Mouse (Mus musculus): ENCODE results near the gene Ube2d3. TPM values are rescaled to one million over a fixed set of nuclear protein-coding genes. Genes with fewer than 3 reads are reported as not detected.
A peak's percentile ranks its signal among the peaks of the same experiment; 100 is the strongest.

Ube2d3 gene
- total RNA-seq (2021) = 100 to 1,000 TPM; 227 to 231 TPM

DNA sequence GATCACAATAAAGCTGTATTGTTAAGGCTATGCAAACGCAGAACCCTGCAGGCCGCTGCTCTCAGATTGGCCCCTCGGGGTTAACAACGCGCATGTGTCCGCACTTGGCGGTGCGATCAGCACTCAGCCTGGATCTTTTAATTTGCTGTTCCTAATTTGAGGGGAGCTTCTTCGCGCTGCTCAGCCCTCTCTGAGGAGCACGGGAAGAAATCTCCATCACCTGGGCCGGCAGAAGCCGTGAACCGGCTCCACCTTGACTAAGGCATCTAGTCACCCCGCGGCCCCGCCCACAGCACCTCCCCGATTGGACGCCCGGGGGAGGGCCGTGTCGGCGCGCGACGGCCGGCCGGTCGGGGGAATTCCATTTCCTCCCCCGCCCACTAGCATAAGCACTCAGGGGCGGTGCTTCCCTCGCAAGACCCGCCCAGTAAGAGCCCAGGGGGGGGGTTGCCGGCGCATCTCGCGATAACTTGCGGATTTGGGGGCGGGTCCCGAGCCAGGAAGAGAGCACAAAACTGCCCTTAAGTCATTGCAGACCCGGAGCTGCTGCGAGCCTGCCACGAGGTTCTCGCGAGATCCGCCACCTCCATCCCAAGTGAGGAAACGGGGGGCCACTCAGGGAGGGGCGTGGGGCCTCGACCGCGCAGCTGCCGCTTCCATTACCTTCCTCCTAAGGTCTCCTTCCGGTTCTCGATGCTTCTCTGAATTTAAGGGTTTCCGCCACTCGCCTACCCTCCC is at the start of gene Ube2d3:
Ube2d3 (plus strand) TSS at position 392 of the 738 bp plus-strand sequence.
- intact Hi-C loops (cut with DNase I) = loop anchor here (2.0 to 10.0 kb wide), 2 partner anchors 15 to 277 kb away; partner anchors contain the start of gene Cisd2
- DNase-seq (ENCODE audit: low spot score in 2 of 2) = peak; percentile 99

GRCm38 (mm10) chr3:135393186-135393585 is 44.8 kb upstream of the Ube2d3 start:
- intact Hi-C loops (cut with DNase I) = no loop called here
- no peak for DNase-seq (ENCODE audit: low spot score in 2 of 2)

DNA sequence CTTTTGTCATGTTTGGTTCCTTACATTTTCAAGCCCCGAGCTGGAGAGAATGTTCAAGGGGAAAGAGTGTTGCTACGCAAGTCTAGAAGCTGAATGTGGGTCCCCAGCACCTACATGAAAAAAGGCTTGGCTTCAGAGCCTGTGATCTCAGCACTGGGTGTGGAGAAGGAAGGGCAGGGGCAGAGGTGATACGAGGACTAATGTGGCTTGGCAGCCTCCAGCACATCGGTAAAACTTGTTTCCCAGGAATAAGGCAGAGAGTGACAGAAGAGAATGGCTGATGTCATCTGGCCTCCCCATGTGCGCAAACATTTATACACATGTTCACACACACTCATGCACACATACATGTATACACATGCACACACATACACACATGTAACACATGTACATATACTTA is 42.9 kb upstream of the Ube2d3 start:
- DNase-seq (ENCODE audit: low spot score in 2 of 2) = no peak
- intact Hi-C loops (cut with DNase I) = no loop called here

DNA sequence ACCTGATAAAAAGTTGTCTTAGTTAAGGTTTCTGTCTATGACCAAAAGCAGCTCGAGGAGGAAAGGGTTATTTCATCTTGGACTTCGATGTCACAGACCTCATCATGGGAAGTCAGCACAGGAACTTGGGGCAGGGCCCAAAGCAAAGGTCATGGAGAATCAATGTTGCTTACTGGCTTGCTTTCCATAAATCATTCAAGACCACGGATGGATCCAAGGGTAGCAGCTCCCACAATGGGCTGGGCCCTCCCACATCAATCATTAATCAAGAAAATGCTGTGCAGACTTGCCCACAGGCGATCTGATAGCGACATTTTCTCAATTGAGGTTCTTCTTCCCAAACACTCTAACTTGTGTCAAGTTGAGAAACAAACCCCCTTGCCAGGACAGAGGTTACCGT is 41.9 kb upstream of the Ube2d3 start:
- intact Hi-C loops (cut with DNase I) = no loop called here

GRCm38 (mm10) chr3:135397112-135397511 is 40.8 kb upstream of the Ube2d3 start:
- DNase-seq (ENCODE audit: low spot score in 2 of 2) = no peak
- intact Hi-C loops (cut with DNase I) = no loop called here

More for the DNA sequence above, 41.9 kb upstream of the Ube2d3 start:
- no peak for DNase-seq (ENCODE audit: low spot score in 2 of 2)

DNA sequence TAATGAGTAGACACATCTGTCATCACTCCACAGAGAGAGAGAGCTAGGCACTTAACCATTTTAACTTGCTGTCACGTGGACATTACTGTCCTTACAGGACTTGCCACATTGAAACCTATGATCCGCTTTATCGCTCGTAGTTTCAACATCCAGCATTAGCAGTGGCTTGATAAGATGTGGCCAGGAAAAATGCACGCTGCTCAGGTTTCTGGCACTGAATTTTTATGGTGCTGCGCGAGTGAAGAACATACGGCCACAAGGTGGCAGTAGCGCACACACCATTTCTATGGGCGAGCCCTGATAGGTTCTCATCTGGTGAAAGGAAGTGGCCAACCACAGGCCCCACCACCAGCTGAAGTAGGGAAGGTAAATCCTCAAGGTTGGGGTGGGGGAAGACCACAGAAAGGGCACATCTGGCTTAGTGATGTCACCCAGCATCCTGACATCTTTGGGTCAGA is 35.7 kb upstream of the Ube2d3 start:
- intact Hi-C loops (cut with DNase I) = loop anchor here (5.0 kb wide), 4 partner anchors 105 to 330 kb away; no protein-coding TSS in a partner anchor
- DNase-seq (ENCODE audit: low spot score in 2 of 2) = peak; percentile 73 to 79

GRCm38 (mm10) chr3:135403211-135403610 is 34.7 kb upstream of the Ube2d3 start:
- intact Hi-C loops (cut with DNase I) = loop anchor here (5.0 kb wide), 4 partner anchors 104 to 329 kb away; no protein-coding TSS in a partner anchor
- no peak for DNase-seq (ENCODE audit: low spot score in 2 of 2)

- DNase-seq (ENCODE audit: low spot score in 2 of 2) = no peak
- intact Hi-C loops (cut with DNase I) = loop anchor here (5.0 kb wide), 4 partner anchors 103 to 328 kb away; no protein-coding TSS in a partner anchor
Measured at GRCm38 (mm10) chr3:135403856-135404255, 34.1 kb upstream of the Ube2d3 start.

DNA sequence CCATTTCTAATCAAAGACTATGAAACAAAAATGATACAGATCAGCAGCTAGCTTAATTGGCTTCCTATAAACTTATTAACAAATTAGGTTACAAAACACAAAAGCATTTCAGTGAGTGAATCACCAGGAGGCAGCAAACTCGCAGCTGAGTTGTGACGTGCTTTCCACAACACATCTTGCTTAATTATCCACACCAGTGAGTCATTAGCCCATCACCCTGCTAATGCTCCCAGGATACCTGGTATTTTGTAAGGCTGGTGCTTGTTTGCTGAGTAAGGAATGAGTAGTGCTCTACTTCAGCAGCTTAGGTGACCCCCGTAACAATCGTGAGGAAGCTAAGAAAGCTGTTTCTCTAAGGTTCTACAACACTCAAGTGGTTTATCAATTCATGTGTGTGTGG is 33.4 kb upstream of the Ube2d3 start:
- intact Hi-C loops (cut with DNase I) = loop anchor here (5.0 kb wide), 4 partner anchors 103 to 328 kb away; no protein-coding TSS in a partner anchor
- DNase-seq (ENCODE audit: low spot score in 2 of 2) = no peak

DNA sequence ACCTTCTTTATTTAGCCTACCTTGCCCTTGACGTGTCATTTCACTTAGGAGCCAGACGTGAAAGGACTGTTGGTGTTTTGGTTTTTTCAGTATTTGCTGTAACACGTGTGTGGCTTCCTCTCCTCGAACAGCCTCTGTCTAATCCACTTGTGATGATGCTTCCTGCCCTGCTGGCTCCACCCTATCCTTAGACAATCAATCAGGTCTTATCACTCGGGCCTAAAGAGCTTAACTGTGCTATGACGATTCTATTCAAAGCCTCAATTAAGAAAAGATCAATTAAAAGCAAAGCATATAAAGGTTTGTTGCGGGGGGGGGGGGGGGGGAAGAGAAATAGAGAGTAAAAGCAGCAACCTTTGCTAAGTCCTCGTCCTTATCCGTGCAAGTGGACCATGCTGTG is 30.6 kb upstream of the Ube2d3 start:
- intact Hi-C loops (cut with DNase I) = no loop called here

GRCm38 (mm10) chr3:135409219-135409618 is 28.7 kb upstream of the Ube2d3 start:
- intact Hi-C loops (cut with DNase I) = no loop called here
- no peak for DNase-seq (ENCODE audit: low spot score in 2 of 2)

More for the DNA sequence above, 30.6 kb upstream of the Ube2d3 start:
- DNase-seq (ENCODE audit: low spot score in 2 of 2) = no peak

DNA sequence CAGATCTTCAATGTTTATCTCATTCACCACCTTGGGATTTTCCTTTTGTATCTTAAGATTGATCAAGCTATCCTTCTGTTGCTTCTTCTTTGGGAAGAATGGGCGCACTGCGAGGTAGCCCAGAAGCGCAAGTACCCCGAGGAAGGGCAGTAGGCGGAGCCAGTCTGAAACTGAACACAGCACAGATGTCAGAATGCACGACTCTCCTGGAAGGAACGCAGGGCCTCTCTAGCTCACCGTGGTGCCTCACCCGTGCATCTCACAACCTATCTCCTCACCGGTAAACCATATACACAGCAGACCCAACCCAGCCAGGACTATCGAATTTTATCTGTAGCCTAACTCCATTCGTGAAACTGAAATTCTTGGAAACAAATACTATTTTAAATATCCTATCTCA is 26.9 kb upstream of the Ube2d3 start:
- DNase-seq (ENCODE audit: low spot score in 2 of 2) = no peak
- intact Hi-C loops (cut with DNase I) = no loop called here

DNA sequence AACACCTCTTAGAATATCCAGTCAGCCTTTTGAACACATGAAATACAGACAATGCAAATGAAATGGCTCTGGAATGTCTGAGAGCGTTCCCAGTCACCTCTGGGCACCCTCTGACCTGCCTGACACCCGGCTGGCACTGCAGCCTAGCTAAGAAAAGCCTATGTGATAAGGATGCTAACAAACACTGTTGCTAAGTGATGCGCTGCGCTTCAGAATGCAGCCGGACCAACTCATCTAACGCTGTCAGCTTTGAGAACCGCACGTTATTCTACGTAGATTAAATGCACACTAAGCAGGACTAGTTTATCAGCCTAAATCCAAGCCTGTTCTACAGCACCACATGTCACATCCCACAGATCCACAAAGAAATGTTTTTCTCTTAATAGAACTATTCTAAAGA is 26.1 kb upstream of the Ube2d3 start:
- intact Hi-C loops (cut with DNase I) = no loop called here
- DNase-seq (ENCODE audit: low spot score in 2 of 2) = no peak

GRCm38 (mm10) chr3:135417245-135417644 is 20.7 kb upstream of the Ube2d3 start:
- no peak for DNase-seq (ENCODE audit: low spot score in 2 of 2)
- intact Hi-C loops (cut with DNase I) = no loop called here

DNA sequence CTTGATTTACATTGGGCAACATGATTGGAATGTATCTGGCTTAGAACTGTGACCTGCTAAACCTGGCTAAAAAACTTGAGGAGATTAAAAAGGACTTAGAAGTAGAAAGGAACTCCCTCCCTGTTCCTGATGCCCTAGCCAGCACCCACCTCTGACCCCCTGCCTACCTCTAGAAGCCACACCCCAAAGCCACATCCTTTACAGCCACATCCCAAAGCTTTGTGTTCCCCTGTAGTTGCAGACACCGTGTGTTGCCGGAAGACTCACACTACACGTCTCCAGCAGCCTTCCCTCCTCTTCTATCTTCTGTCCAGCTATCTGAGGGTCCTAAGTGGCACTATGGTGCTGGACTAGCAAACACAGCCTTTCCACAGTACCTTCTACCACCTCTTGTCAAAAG is 20.1 kb upstream of the Ube2d3 start:
- no peak for DNase-seq (ENCODE audit: low spot score in 2 of 2)
- intact Hi-C loops (cut with DNase I) = no loop called here

DNA sequence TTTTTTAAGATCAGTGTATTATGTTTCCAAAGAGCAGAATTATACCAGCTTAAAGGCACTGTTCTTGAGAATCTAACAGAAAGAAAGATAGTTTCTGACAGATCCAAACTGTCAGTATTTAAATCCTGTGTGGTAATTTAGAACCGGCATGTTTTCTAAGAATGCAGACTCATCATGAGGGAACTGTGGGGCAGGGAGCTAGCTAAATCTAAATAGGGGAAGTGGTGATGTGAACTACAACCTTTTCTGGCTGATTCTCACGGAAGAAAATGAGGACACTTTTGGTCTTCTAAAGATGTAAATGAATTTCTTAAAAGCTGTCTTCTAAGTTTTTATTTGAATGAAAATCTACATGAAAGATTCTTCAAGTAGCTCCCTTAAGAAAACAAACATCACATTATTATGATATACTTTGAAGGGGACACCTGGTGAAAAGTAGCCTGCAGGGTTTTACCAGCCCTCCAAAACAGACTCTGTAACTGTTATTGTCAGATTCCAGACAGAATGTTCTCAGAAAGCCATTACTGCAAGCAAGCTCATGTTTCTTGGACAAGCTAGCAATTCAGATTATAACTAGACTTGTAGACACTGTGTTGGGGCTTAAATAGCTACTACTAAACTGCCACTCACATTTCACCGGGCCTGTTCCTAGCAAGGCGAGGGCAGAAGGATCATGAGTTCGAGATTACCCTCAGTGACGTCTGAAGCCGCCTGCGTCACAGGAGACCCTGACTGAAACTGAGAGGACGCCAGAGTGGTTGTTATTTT is 17.2 kb upstream of the Ube2d3 start:
- intact Hi-C loops (cut with DNase I) = no loop called here
- no peak for DNase-seq (ENCODE audit: low spot score in 2 of 2)

DNA sequence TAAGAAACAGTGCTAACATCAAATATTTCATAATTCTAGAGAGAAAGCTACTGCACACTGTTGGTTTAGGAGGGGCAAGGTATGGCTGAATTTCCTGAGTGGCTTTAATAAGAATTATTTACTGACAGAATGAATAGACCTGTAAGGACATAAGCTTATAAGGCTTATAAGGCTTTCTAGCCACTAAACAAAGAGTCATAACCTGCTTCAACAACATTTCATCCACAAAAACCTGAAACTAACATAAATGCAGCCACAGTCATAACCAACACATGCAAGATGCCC is 16.7 kb upstream of the Ube2d3 start:
- DNase-seq (ENCODE audit: low spot score in 2 of 2) = no peak
- intact Hi-C loops (cut with DNase I) = no loop called here

DNA sequence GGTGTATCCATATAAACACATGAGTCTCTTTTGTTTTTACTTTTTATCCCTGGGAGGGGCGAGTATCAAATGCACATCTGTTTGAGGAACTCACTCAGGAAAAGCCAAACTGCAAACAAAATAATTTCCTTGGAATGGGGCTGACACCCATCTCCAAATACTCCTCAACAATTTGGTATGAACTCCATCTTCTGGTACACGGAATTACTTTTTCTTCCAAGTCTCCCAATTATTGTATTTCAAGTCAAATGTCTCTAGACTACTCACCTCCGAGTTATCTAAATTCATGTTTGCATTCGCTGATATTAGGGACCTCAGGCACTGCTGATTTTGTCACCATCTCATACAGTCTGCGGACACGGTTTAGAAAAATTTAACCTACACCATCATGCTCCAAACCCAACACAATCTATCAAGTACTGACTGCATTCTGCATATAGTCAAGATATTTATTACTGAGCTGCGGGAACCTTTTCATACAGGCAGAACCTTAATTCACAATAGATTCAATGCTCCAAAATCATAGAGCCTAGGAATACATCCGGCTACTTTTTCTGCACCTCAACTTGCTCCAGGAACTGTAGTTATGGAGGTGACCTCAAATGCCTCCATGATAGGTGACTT is 15.6 kb upstream of the Ube2d3 start:
- intact Hi-C loops (cut with DNase I) = loop anchor here (2.0 kb wide), 1 partner anchor 16 kb away; the partner anchor contains the start of gene Ube2d3
- no peak for DNase-seq (ENCODE audit: low spot score in 2 of 2)

DNA sequence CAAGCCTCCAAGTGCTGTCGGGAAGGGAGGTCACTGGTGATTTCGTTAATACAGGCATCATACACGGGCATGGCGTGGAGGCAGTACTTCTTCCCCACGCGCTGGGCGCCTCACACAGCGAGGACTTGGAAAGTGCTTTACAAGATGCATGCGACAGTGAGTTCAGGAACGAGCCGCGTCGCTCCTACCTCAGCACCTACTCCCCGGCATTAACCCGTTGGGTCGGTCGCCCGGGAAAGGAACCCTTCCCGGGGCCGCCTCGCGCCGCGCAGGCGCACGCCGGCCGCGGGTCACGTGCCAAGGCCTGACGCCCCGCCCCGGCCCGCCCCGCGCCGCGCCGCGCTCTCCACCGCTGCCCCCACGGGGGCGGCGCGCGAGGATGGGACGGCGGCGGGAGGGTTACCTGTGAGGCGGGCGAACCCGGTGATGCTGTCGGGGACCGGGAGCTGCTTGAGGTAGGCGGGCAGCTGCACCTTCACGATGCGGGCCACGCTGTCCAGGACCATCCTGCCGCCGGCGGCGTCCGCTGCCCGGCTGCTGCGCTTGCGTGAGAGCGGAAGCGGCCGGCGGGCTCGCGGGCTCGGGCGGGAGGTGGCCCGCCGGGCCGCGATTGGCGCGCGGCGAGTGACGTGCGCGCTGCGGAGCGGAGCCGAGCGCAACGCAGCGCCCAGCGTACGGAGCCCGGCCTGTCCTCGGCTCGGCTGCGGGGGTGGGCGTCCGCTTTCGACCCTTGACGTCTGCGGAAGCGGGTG is 14.9 kb upstream of the Ube2d3 start:
- peak; percentile 89 to 92 for DNase-seq (ENCODE audit: low spot score in 2 of 2)
- intact Hi-C loops (cut with DNase I) = loop anchor here (2.0 kb wide), 1 partner anchor 16 kb away; the partner anchor contains the start of gene Ube2d3
